Mouse (Mus musculus) retina, adult 2 months (tissue): ENCODE data around the gene Enox1.

Experiments
- DNase-seq: peaks from one replicate; pipeline ENCODE4 v3.0.0-alpha.2; 2012; ENCODE audit warnings: low read depth, low spot score

The Enox1 gene

GRCm38 (mm10) chr14:77273721-77274120 is 117.2 kb downstream of the Enox1 start:
- no peak for DNase-seq

- DNase-seq = no peak
Observed at GRCm38 (mm10) chr14:77275607-77276006, 119.0 kb downstream of the Enox1 start.

GRCm38 (mm10) chr14:77279143-77279542 is 122.6 kb downstream of the Enox1 start:
- no peak for DNase-seq

GRCm38 (mm10) chr14:77280454-77280853 is 123.9 kb downstream of the Enox1 start:
- no peak for DNase-seq

DNA sequence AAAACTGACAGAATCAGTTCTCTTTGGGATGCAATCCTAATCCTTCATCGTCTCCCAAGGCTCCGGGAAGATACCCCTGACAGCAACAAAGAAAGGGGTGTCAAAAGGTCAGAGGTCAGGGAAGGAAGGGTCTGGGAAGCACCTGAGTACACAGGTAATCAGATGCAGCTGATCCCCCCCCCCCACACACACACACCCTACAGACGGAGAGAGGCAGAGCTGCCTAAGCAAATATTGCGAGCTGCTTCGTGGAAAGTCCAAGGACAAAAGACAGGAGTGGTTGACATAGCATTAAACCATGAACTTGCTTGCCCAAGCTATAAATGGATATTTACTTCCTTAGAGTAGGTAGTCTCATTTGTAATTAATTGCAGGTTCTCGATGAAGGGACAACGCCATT is 124.3 kb downstream of the Enox1 start:
- no peak for DNase-seq

GRCm38 (mm10) chr14:77283939-77284338 is 127.4 kb downstream of the Enox1 start:
- DNase-seq = no peak

- DNase-seq = no peak
Observed at GRCm38 (mm10) chr14:77285453-77285852, 128.9 kb downstream of the Enox1 start.

- DNase-seq = no peak
Observed at GRCm38 (mm10) chr14:77291756-77292155, 135.2 kb downstream of the Enox1 start.

DNA sequence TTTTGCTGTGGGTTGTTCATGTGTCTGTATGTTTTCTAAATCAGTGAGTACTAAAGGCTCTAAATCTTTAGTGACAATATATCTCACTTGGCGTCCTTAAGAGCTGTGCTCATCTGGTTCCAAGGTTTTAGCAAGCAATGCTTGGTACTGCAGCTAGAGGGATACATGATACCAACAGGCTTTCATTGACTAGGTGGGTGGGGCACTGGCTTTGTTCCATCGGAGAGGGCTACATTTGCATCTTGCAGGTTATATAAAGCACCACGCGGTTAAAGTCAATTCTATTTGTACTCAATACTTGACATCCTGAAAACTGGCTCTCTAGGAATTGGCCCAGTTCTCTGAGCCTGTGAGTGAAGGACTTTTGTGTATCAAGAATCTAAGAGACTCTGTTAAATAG is 140.5 kb downstream of the Enox1 start:
- no peak for DNase-seq

GRCm38 (mm10) chr14:77298327-77298726 is 141.8 kb downstream of the Enox1 start:
- no peak for DNase-seq

GRCm38 (mm10) chr14:77309571-77309970 is 153.0 kb downstream of the Enox1 start:
- DNase-seq = no peak

DNA sequence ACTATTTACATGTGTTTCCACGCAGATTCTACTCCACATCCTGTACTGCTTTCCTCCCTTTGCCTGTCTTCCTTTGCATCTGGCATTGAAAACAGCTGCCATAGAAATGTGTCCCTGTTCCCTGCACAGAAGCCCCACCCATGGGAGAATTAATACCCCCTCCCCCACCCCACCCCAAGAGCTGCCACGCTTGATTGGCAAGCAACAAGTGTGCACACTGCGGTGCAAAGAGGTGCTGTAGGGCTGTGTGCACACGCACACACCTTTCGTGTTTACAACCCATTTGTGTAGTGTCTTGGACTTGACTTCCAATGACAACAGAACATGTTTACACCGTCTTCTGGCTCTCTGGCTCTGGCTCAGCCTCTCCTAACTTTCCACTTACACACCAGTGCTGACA is 154.9 kb downstream of the Enox1 start:
- DNase-seq = no peak

GRCm38 (mm10) chr14:77319396-77319795 is 162.8 kb downstream of the Enox1 start:
- no peak for DNase-seq

DNA sequence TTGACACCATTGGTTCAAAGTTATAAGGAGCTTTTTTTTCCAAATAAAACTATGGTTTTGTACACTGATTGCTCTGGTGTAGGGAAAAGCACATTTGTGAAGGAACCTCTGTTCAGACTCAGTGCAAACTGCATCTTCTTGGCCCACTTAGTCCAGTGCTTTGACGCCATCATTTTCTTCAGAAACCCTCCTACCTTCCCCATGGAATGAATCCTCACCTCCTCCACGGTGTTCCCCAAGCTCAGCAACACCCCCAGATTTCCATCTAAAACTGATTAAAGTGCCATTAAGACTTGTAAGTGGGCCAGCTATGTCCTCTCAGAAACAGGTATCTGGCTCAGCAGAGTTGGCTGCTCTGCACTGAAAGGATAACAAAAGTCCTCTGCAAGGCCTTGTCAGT is 167.8 kb downstream of the Enox1 start:
- no peak for DNase-seq

- DNase-seq = no peak
Observed at GRCm38 (mm10) chr14:77327693-77328092, 171.1 kb downstream of the Enox1 start.

- no peak for DNase-seq
Observed at GRCm38 (mm10) chr14:77329791-77330190, 173.2 kb downstream of the Enox1 start.

GRCm38 (mm10) chr14:77343662-77344340 is 187.2 kb downstream of the Enox1 start:
- DNase-seq = no peak

DNA sequence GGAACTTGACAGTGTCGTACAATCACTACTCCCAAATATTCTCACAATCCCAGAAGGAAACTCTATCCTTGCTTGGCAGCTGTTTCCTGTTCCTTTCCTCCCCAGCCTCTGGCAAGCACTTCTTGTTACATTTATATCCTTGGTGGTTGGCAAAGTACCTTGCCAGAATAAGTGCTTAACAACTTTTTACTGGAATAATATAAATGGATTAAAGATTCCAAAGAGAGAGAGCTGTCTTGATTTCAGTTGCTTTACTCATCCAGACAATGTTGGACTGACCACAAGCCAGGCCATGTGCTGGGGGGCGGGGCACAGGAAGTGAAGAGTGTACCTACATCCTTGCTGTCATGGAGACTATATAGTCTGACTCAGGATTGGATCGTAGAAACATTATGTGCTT is 189.7 kb downstream of the Enox1 start:
- DNase-seq = no peak

GRCm38 (mm10) chr14:77351803-77352352 is 195.3 kb downstream of the Enox1 start:
- no peak for DNase-seq

DNA sequence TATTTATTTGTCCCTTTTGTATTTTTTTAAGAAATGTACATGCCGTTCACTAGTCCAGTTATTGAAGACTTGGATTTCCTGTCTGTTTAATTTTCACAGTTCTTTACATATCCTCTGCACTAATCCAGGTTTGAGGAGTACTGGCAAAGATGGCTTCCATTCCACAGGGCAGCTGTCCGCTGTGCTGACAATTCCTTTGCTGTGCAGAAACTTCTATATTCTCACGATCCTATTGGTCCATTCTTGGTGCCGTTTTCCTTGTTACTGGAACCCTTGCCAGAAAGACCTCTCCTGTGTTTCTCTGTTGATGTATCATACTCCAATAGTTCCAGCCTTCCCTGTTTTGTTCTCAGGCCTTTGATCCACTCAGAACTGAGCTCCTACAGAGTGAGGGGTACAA is 206.1 kb downstream of the Enox1 start:
- no peak for DNase-seq

DNA sequence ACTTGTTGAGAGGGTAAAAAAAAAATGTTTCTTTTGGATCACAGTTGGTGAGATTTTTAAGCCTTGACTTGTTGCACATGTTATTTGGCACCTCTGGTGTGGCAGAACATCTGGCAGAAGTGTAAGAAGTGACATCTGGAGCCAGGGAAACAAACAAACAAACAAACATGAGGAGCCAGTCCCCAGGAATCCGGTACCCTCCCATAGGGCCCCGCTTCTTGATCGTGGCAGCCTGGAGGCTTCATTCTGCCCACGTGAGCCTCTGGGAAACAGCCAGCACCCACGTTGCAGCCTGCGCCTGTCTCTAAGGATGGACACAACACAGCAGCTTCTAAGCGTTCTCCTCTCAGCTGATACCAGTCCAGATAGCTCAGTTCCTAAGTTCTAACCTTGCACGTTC is 211.8 kb downstream of the Enox1 start:
- no peak for DNase-seq

- no peak for DNase-seq
Observed at GRCm38 (mm10) chr14:77369070-77369469, 212.5 kb downstream of the Enox1 start.

- DNase-seq = no peak
Observed at GRCm38 (mm10) chr14:77370521-77370920, 214.0 kb downstream of the Enox1 start.

DNA sequence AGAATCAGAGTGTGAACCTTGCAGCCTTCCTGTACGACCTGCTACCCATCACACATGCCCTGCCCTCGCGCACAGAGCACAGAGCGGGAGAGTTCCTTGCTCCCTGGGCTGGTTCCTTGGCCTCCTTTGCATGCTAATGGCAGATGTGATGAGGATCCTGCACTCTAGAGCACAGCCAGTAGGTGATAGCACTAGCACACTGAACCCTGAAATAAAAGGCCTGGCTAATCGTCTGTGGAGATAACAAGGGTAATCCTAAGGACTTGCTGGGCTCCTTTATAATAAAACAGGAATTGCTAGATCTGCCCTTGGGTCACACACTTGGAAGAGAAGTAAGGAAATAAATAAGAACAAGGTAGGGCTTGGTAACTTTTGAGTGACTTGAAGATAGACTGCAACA is 215.4 kb downstream of the Enox1 start:
- no peak for DNase-seq
